Mouse (Mus musculus) spleen, postnatal 36 days (tissue): Measurements from ENCODE around the gene Fam168a.

Source experiments
- DNase-seq, 2 experiments: peaks; one replicate each; pipeline ENCODE4 v3.0.0; 2022; ENCODE audit warnings: low spot score in 2 of 2, mixed read lengths in 1 of 2

The Fam168a gene

DNA sequence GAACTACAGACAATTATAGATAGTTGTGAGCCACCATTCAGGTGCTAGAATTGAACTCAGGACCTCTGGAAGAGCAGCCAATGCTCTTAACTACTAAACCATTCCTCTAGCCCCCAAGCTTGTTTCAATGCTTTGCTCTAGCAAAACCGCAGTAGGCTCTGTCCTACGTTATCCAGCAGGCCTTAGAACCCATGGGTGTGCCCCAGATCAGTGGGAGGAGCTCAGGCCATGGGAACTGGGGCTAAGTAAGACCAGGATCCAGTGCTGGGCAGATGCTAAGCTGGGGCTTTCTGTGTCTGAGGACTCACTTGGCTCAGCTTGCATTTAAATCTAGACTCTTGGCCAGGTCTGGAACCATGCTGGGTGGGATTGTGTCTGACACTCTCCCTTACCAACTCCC, 161.1 kb downstream of the Fam168a start:
- DNase-seq = no peak

DNA sequence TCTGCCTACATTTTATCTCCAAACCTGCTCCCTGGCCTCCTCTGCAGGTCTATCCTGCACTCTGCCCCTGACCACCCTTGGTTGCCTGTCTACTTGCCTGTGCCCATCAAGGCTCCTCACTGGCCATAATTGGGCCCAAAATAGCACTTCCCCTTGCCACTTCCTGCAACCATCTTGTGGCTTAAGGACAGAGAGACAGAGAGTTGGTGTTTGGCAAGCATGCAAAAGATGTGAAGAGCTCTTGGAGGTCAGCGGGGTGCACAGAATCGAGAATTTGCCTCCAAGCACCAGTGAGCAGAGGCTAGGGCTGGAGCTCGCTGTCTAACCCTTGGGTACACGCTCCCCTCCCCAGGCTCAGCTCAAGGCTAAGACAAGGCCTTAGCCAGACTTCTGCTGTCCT, 162.1 kb downstream of the Fam168a start:
- DNase-seq = peak; percentile 66 to 72

DNA sequence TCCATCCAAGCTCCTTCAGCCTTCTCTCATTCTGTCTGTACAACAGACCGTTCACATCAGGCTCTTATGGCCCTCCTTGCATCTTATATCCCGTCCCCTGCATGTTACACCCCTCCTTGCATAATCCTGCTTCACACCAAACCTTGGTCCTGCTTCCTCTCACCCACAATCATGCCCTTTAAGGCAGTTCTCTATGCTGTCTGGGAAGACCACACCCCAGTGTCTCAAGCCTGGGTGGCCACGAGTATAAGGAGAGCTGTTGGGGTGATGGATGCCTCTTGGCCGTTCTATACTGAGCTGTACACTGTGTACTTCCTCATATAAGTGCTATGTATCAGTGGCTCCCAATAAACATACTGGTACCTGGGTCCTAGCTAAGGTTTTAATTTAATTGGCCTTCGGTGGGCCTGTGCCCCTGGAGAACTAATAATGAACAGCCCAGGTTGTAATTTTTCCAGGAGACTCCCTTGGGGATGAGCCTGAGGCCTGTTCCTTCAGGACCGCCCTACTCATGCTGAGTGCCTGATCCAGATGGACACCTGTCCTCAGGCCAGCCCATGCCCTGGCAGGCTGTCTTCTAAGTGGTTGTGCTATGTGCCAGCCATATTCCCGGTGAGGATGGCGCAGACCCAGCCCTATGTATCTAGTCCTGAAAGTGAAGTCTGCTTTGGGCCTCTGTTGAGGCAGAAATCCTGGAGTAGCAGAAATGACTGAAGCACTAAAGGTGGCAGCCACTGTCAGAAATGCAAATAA, 163.6 kb downstream of the Fam168a start:
- no peak for DNase-seq

DNA sequence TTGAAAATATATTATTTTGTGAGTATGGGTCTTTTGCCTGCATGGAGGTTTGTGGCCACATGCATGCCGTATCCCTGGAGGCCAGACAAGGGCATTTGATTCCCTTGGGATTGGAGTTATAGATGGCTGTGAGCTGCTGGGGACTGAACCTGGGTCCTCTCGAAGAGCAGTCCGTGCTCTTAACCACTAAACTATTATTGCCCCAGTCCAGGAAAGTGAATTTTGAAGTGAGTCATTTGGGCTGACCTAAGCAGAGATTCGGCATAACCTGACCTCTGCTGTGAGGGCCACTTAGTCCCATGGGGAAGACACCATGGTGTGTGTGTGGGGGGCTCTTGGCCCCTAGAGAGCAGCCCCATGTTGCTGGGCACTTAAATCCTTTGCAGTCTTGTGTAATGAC, 164.9 kb downstream of the Fam168a start:
- no peak for DNase-seq

DNA sequence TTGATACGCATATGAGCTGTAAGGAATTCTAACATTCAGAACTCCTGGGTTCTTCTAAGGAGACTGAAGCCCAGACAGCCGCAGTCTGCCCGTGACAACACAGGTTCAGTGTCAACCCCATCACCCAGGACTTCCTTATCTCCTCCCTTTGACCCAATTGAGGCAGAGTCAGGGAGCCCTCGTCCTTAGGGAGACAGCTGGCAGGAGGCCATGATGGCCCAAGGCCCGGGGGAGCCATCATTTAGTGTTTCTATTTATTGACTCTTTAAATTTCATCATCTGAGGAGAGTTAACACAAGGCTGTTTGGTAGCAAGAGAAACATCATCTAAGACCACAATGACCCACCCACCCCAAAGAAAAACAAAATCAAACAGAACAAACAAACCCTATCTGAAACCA, 165.5 kb downstream of the Fam168a start:
- DNase-seq = no peak

DNA sequence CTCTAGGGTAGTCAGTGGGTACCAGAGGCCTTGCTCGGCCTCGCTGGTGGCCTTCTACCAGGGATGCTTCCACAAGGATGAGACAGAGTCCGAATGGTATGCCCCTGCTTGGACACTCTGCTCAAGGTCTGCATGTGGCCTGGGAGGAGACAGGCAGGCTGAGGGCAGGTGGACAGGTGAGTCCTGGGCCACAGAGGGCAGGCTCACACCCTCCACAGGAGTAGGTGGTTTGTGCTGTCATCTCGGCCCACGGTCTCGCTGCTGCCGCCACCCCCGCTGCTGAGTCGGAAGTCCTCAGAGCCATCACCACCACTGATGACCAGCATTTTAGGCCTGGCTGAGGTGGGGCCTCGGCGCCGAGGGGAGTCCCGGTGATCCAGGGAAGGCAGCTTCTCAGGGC, 166.8 kb downstream of the Fam168a start:
- DNase-seq = no peak

DNA sequence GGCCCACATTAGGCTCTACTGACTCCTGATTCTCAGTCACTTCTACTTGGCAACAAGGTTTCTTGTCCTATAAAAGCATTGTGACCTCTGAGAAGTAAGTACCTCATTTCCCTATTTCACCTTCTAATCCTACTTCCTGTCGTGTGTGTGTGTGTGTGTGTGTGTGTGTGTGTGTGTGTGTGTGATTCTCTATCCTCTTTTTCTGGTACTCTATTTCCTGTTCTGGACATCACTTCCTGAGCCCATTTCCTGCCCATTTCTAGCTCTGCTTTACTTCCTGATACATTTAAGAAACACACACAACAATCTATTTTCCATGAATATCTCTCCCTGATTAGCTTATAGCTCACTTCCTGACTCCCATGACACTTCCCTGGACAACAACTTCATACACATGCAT, 169.4 kb downstream of the Fam168a start:
- no peak for DNase-seq

DNA sequence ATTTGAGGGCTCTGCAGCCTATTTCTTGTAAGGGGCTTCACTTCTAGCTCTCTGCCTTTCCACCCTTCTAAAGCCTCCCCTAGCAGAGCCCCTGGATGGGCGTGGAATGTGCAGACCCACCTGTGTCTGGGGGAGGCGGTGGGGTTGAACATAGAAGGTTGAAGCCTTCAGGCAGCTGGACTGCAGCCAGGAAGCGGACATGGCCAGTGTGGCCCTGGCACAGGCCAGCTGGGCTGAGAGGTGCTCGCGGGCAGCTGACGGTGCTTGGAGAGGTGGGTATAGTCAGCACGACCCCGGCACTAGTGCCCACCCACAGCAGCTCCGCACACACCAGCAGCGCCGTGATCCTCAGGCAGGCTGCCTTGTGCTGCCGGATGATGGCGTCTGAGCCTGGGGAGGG, 169.9 kb downstream of the Fam168a start:
- no peak for DNase-seq

DNA sequence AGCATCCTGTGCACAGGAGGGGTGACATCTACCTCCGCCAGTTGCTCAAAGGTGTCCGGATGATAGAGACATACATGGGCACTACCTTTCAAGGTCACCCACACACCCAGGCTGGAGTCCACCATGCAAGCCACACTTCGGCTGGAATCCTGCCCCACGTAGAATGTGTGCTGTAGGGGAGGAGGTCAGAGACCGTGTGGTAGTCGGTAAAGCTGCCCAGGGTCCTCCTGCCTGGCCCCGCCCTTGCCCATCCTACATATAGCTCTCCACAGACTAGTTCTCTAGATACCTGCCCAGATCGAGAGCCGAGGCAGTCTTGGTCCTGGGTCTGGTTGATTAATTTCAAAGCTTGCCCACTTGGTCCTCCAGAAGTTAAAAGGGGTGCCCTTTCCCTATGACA, 170.3 kb downstream of the Fam168a start:
- DNase-seq = no peak

DNA sequence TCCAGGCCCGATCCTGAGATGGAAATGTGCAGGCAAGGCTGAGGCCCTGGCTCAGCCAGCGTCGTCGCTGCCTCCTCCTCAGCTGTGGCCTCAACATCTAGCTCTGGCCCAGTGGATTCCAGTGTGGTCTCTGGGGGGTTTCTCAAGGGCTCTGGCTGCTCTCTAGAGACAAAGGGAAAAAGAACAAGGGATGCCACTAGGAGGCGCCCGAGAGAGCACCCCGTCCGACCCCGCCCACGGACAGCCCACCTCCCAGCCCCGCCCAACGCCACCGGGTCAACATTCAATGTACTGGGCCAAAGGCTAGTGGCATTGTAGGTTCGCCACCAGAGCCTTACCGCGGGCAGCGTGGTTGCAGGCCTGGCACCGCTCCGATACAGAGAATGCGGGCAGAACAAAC, 173.2 kb downstream of the Fam168a start:
- DNase-seq = peak; percentile 59 to 67

DNA sequence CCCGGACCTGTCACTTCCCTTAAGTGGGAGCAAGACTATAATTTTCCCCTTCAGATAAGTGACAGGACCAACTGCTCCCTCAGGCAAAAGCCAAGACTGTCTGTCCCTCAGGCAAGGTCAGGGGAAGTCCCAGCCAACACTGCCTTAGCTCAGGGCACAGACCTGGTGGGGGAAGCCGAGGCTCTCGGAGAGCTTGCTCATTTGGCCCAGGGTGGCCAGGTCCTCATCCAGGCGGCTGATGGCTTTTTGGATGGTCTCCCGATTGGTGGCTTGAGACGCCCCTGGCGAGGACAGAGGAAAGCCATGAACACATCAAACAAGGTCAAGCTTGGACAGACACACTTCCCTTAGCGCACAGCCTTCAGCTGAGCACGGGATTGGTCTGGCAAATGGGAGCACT, 175.1 kb downstream of the Fam168a start:
- DNase-seq = no peak

DNA sequence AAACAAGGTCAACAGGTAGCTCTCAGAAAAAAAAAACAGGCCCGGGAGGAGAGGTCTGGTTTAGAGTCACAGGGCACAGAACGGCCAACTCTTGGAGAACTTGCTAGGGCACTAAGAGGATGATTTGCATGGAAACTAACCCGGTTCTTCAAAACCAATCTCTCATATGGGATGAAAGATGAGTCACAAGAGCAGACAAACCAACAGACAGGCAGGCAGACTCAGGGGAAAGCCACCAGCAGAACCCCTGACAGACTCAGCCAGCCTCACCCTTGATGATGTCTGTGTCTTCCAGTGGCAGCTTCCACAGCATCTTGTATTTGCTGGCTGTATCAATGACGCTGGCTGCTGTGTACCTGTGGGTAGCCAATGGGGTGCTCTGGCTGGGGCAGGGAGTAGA, 175.5 kb downstream of the Fam168a start:
- DNase-seq = no peak

DNA sequence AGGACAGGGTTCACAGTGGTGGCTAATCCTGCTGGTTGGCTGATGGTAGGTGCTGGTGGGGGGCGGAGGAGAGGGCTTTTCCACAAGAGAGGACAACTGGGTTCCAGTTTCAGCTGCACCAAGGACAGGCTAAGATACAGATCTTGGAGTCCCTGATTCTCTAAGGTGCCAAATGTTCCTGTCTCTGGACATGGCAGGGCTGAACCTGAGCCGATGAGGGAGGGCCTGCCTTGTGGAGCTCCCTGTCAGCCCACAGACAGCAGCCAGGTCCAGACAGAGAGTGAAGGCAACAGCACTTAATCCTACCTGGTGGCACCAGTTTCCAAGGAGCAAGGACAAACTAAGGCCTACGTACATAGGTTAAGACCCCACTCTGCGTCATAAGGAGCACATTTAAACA, 178.0 kb downstream of the Fam168a start:
- no peak for DNase-seq

DNA sequence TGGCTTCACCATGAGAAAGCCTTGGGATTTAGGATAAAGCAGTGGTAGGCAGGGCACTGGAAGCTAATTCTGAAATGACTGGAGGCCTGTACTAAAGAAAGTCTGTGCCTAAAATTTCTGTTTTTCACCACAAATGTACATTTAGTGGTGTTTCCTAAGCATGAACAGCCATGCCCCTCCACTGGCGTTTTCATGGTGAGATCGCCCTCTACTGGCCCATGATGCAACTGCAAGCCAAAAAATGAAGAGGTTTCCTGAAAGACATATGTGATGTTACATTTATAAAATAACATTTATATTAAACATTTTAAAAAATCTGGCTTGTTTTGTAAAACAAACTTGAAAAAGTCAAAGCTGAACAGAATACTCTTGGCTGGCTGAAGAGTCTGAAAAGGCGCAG, 180.1 kb downstream of the Fam168a start:
- DNase-seq = peak in 1 of 2 experiments; percentile 36
